Mouse (Mus musculus): Measurements from ENCODE around the gene Gm49486. TPM values are rescaled to one million over a fixed set of nuclear protein-coding genes. Genes with fewer than 3 reads are reported as not detected.

The Gm49486 gene
- polyA plus RNA-seq, 1 experiment = 0.03 TPM

DNA sequence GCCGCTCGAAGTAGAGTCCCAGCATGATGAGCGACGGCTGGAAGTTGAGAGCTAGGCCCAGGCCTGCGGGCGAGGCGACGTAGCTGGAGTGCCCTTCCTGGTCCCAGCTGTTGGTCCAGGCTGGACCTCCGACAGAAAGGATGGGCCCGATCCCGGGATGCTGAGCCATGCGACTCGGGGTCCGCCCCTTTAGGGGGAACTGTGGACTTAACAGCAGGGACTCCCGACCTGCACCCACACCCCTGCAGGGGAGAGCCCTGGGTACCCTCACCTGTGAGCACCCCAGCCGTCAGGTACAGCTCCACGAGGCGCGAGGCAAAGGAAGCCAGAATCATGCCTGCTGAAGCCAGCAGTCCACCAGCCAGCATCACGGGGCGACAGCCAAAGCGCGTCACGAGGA lies 23.4 kb downstream of the Gm49486 start:
- TF ChIP-seq GATA1 (IDR thresholded peaks at IDR 0.05; ENCODE audit: low read length) = no peak

DNA sequence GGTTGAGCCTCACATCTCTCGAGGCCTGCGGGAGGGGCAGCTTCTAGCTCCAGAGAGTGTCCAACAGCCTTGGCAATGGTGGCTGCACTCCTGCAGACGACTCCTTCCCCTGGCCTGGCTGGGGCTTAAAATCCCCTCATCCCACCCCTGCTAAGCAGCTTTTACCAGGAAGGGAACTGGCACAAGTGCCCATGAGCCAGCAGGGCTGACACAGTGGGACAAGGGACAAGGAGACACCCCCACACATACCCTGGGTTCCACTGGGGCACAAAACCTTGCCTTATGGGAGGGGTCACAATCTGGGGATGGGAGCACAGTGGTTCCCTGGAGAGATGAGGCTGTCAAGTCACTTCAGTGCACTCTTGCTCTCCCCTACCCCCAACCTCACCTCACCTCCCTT lies 25.5 kb downstream of the Gm49486 start, which contains the start of gene Slc16a8:
TSS of gene Slc16a8 (minus strand) at position 101 of the 400 bp plus-strand sequence.
- no peak for TF ChIP-seq GATA1 (IDR thresholded peaks at IDR 0.05; ENCODE audit: low read length)

DNA sequence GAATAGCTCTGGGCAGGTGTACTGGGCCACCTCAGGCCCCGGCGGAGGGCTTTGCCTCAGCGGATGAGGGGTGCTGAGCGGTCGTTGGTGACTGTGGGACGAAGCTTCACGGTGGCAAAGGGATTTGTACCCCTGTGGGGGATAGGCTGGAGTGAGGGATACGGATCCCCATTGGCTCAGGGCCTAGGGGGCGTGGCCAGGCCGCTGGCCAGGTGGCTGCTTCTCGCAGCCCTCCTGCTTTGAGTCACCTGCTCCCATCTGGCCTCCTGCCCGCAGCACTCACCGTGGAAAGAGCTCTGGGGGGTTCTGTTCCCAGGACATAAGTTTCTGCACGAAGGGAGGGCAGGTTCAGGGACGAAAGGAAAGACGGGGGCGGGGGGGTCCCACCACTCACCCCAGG lies 29.3 kb downstream of the Gm49486 start:
- no peak for TF ChIP-seq GATA1 (IDR thresholded peaks at IDR 0.05; ENCODE audit: low read length)

DNA sequence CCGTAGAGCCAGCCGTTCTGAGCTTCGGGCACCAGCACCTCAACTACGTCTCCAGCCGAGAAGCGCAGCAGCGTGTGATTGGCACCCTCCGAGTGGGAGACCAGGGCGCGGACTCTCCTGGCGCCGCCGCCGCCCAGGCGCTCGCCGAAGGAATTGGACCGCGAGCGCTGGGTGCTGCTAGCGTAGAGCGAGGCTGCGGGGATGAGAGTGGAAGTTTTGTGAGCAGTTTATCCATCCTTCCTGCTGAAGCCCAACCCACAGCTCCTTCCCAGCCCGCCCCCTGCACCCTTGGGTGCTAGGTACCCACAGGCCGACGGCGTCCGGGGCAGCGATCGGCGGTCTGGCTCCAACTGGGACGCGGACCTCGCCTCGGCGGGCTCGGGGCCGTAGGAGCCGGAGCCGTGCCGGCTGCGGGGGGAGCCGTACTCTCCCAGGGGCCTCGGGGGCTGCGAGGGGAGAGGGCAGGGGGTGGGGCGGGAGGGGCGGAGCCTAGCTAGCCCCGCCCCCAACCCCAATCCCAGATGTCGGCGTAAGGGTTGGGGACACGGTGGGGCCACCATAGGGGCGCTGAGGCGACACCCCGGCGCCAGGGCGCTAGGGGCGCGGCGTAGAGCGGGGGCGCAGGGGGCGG lies 32.0 kb downstream of the Gm49486 start:
- no peak for TF ChIP-seq GATA1 (IDR thresholded peaks at IDR 0.05; ENCODE audit: low read length)

DNA sequence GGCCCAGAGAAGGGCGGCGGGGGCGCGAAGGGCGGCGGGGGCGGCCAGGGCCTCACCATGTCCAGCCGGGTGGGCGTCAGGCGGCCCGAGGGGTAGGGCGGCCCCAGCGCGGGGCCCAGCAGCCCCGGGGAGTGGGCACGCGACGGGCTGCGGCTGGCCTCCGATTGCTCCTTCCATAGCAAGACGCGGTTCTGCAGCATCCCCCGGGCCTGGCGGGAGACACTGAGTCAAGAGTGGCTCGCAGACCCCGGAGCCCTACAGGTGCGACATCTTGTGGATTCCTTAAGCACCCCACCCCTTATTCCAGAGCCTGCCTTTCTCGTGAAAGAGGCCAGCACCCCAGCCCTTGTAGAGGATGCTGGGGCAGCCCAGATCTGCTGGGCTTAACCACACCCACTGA lies 32.6 kb downstream of the Gm49486 start:
- TF ChIP-seq GATA1 (IDR thresholded peaks at IDR 0.05; ENCODE audit: low read length) = no peak

DNA sequence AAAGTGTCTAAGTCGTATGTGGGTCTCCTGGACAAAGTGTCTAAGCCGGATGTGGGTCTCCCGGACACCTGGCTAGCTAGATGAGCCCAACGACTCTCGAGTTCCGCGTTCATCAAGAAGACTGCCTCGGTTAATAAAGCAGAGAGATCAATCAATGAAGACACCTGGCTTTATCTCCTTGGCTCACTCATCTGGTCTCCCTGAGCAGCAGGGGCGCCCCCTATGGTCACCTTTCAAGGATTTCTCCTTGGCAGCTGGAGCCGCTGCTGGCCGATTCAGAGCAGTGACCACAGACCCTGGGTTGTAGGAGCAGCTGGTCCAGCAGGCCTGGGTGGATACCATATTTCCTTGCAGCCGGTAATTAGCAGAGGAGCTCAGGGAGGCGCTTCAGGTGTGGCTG lies 33.2 kb downstream of the Gm49486 start:
- TF ChIP-seq GATA1 (IDR thresholded peaks at IDR 0.05; ENCODE audit: low read length) = no peak

DNA sequence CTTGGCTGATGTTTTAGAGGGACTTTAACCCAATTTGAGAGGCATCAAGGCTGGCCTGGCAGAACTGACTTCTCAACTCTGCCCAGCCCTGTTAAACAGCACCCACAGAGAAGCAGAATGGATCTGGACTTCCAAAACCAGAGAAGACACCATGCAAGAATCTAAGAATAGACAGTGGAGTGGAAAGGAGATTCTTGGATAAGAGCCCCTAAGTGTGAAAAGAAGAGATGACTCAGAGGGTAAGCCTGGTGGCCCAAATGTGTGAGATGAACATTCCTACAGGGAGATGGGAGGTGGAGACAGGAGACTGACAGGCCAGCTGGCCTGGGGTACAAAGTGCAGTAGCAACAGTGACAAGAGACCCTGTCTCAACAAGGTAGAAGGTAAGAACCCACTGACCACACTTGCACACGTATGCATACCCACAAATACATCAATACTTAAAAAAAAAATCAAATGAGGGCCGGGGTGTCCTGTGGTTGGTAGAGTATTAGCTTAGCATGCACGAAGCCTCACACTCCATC lies 33.7 kb downstream of the Gm49486 start:
- no peak for TF ChIP-seq GATA1 (IDR thresholded peaks at IDR 0.05; ENCODE audit: low read length)

DNA sequence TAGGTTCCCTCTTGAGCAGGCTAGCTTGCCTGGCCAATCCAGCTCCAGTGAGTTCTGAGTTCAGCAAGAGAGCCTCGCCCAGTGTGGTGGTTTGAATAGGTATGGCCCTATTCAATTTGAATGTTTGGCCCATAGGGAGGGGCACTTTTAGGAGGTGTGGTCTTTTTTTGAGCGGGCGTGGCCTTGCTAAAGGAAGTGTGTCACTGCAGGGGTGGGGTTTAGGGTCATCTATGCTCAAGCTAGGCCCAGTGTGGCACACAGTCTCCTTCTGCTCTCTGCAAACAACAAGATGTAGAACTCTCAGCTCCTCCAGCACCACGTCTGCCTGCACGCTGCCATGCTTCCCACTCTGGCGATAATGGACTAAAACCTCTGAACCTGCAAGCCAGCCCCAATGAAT lies 34.5 kb downstream of the Gm49486 start:
- TF ChIP-seq GATA1 (IDR thresholded peaks at IDR 0.05; ENCODE audit: low read length) = no peak

DNA sequence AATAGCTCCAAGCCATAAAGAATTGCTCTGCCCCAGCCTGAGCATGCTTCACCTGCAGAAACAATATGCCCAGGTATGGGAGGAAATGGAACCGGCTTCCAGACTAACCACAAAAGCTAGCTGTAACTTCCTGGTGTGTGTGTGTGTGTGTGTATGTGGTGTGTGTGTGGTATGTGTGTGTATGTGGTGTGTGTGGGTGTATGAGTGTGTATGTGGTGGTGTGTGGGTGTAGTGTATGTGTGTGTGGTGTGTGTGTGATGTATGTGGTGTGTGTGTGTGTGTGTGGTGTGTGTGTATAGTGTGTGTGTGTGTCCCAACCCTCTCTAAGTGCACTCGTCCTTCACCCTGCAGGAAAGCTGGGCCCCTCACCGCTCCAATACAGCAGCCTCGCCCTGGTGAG lies 36.2 kb downstream of the Gm49486 start:
- no peak for TF ChIP-seq GATA1 (IDR thresholded peaks at IDR 0.05; ENCODE audit: low read length)

DNA sequence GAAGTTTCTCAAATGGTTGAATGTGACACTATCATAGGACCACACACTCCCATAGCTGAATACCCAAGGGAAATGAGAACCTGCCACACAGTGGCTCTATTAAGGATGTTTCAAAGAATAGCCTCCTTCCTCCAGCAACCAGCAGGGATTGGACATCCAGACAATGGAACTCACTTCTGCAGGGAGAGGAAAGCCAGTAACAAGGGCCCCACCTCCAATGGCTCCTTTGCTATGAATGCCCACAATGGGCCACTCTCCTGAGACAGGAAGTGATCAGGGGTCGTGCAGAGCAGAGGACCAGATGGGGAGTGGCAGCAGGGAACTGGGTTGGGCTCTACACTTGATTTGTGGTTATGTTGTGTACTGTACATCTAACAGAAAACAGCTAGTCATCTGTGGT lies 39.3 kb downstream of the Gm49486 start:
- no peak for TF ChIP-seq GATA1 (IDR thresholded peaks at IDR 0.05; ENCODE audit: low read length)

DNA sequence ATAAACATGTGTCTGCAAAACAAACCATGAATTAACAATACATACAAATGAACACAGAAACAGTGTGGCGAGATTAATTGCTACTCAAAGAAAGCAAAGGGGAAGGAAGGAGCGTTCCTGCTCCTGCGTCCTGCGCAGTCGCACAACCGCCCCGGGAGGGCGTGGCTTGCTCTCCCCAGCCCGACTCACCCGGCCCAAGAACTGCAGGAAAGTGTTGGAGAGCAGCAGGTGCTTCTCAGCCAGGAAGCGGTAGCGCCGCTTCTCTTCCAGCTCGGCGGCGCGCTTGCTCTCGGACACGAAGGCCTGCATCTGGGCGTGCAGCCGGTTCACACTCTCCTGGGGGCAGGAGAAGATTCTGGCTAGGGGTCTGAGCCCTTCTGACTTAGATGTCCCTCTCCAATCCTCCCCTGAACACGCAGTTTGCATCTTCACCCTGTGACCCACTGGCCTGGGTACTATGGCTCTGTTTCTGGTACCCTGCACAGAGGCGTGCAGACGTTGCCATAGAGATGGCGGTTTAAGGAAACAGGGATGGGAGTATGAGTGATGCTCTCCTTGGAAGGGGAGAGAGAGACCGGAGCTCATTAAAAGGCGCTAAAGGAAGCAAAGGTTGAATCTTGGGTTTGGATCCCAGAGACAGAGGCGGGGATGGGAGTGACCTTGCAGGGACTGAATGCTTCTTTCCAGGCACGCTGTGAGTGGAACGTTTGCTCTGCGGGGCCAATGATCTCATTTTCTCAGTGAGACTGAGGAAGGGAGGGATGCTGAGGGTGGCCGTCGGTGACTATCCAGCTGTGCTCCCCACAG lies 41.3 kb downstream of the Gm49486 start:
- no peak for TF ChIP-seq GATA1 (IDR thresholded peaks at IDR 0.05; ENCODE audit: low read length)

DNA sequence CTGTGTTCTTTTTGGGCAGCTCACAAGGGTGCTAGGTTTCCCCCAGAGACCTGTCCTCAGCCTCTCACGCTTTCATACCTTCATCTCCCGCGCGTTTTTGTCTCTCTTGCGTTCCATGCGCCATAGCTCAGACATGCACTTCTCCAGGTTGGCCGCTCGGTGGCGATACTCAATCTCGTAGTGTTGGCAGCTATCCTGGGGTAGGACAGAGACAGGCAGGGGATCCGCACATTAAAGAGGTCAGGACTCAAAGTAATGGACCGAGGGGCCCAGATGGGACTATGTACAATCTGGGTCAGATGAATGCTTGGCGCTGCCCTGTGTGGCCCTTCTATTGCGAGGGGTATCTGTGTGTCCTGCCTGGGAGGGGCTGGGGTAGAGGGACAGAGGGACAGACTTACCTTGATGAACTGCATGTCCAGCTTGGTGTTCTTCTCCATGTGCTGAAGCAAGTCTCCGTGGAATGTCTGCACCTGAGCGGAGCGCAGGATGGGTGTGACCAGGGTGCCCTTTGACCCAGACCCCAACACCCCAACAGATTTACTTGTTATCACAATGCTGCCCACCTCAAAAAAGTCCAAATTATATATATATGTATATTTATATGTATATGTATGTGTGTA lies 42.0 kb downstream of the Gm49486 start:
- no peak for TF ChIP-seq GATA1 (IDR thresholded peaks at IDR 0.05; ENCODE audit: low read length)

DNA sequence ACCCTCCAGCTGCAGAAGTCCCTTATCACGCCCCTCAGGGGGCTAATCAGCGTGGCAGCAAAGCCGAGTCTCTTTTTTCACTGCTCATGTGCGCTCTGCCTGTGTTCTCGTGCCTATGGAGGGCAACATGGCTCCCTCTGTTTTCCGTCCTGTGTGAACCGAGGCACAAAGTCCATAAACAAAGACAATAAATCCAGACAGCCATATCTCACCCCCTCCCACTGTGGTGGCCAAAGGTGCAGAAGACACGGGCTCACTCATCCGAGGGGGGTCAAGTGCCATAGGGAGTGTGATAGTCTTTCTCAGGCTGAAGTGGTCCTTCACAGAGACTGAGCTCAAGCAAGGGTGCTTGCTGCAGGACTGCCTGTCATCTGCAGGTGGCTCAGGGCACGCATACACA lies 43.8 kb downstream of the Gm49486 start:
- no peak for TF ChIP-seq GATA1 (IDR thresholded peaks at IDR 0.05; ENCODE audit: low read length)

DNA sequence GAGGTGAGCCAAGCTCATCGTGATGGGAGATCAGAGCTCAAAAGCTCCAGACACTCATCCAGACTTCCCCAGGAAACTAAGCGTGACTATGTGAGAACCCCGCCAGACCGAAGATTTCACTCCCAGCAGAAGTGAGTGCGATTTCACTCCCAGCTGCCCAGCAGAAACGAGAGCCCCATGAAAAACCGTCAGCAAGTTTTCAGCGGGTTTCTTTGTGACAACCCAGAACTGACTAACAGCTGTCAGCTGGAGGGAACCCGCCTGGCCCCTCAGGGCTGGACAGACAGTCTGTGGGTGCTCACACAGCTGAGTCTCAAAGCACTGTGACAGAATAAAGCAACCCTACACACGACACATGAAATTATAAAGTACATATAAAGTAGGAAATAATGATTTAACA lies 48.5 kb downstream of the Gm49486 start:
- no peak for TF ChIP-seq GATA1 (IDR thresholded peaks at IDR 0.05; ENCODE audit: low read length)

DNA sequence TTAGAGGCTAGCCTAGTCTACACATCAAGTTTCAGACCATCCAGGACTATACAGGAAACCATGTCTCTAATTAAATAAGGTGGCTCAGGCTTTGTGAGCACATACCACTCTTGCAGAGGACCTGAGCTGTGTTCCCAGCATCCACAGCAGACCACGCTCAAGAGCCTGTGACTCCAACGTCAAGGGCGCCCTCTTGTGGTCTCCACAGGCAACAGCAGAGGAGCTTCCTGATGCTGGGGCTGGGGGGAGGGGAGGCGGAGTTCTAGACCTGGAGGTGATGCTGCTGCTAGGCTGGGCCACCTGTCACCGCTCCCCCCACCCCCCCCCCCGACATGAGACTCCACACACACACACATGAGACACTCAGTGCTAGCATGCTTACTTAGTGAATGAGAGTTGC lies 51.0 kb downstream of the Gm49486 start:
- TF ChIP-seq GATA1 (IDR thresholded peaks at IDR 0.05; ENCODE audit: low read length) = no peak

DNA sequence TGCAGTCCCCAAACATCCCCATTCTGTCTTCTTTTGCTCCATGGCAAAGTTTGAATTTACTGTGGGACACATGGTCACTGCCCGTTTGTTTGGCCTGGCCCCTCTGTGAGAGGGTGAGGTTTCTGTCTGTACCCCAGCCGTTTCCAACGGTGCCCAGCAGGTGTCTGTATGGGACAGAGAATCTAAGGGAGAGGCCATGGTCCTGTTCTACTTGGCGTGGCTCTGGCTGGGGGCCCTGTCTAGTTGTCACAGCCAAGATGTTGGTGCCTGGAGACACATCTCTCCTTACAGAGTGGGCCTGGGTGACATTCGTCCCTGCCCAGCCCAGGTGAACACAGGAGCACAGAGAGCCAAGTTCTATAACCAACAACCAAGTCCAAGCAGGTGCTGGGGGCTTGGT lies 51.7 kb downstream of the Gm49486 start:
- no peak for TF ChIP-seq GATA1 (IDR thresholded peaks at IDR 0.05; ENCODE audit: low read length)

All from G1E-ER4 (cell line).